Mouse (Mus musculus): ENCODE measurements around the gene H2afy.

H2afy gene

GRCm38 (mm10) chr13:56145523-56145922, 9.4 kb upstream of the H2afy start:
- no peak for DNase-seq (ENCODE audit: low spot score in 2 of 2)

GRCm38 (mm10) chr13:56144021-56144420, 7.9 kb upstream of the H2afy start:
- no peak for DNase-seq (ENCODE audit: low spot score in 2 of 2)

- DNase-seq (ENCODE audit: low spot score in 2 of 2), result no peak
Measured at GRCm38 (mm10) chr13:56143151-56143513, 7.0 kb upstream of the H2afy start.

GRCm38 (mm10) chr13:56142382-56143150, 6.4 kb upstream of the H2afy start:
- DNase-seq (ENCODE audit: low spot score in 2 of 2), result no peak

GRCm38 (mm10) chr13:56139167-56139751, 3.1 kb upstream of the H2afy start:
- DNase-seq (ENCODE audit: low spot score in 2 of 2), result no peak

GRCm38 (mm10) chr13:56135231-56136052, 719 bp downstream of the H2afy start:
- peak; percentile 85 to 91 for DNase-seq (ENCODE audit: low spot score in 2 of 2)

- peak in 1 of 2 experiments; percentile 30 for DNase-seq (ENCODE audit: low spot score in 2 of 2)
Measured at GRCm38 (mm10) chr13:56134631-56135181, 1.5 kb downstream of the H2afy start.

GRCm38 (mm10) chr13:56134031-56134430, 2.1 kb downstream of the H2afy start:
- no peak for DNase-seq (ENCODE audit: low spot score in 2 of 2)

- no peak for DNase-seq (ENCODE audit: low spot score in 2 of 2)
Measured at GRCm38 (mm10) chr13:56132941-56133340, 3.2 kb downstream of the H2afy start.

- DNase-seq (ENCODE audit: low spot score in 2 of 2), result no peak
Measured at GRCm38 (mm10) chr13:56132326-56132936, 3.7 kb downstream of the H2afy start.

GRCm38 (mm10) chr13:56130544-56130943, 5.6 kb downstream of the H2afy start:
- DNase-seq (ENCODE audit: low spot score in 2 of 2), result no peak

GRCm38 (mm10) chr13:56129578-56129977, 6.6 kb downstream of the H2afy start:
- no peak for DNase-seq (ENCODE audit: low spot score in 2 of 2)

GRCm38 (mm10) chr13:56129014-56129413, 7.1 kb downstream of the H2afy start:
- DNase-seq (ENCODE audit: low spot score in 2 of 2), result no peak

GRCm38 (mm10) chr13:56125632-56126031, 10.5 kb downstream of the H2afy start:
- DNase-seq (ENCODE audit: low spot score in 2 of 2), result no peak

GRCm38 (mm10) chr13:56123075-56123474, 13.1 kb downstream of the H2afy start:
- DNase-seq (ENCODE audit: low spot score in 2 of 2), result no peak

- DNase-seq (ENCODE audit: low spot score in 2 of 2), result no peak
Measured at GRCm38 (mm10) chr13:56117991-56118765, 18.0 kb downstream of the H2afy start.

- no peak for DNase-seq (ENCODE audit: low spot score in 2 of 2)
Measured at GRCm38 (mm10) chr13:56115906-56116305, 20.3 kb downstream of the H2afy start.

- no peak for DNase-seq (ENCODE audit: low spot score in 2 of 2)
Measured at GRCm38 (mm10) chr13:56115386-56115785, 20.8 kb downstream of the H2afy start.

- DNase-seq (ENCODE audit: low spot score in 2 of 2), result no peak
Measured at GRCm38 (mm10) chr13:56113431-56114248, 22.5 kb downstream of the H2afy start.

- DNase-seq (ENCODE audit: low spot score in 2 of 2), result no peak
Measured at GRCm38 (mm10) chr13:56112980-56113379, 23.2 kb downstream of the H2afy start.
